Mouse (Mus musculus) liver, postnatal 0 days (tissue): ENCODE measurements at regions not wholly inside any gene's neighbourhood (a gene's known extent, or its start where the extent isn't known, plus 50 kb on each side); places are given as distances from the start of the nearest gene placed in this dataset.

Experiments used
- CTCF ChIP-seq: sonication (generic); IDR thresholded peaks from 2 replicates; pipeline ENCODE4 v1.5.1; 2016; ENCODE audit warnings: antibody characterized with exemption, low read depth
- EP300 ChIP-seq: IDR thresholded peaks from 2 replicates; pipeline ENCODE4 v1.6.1; 2016; ENCODE audit warnings: antibody characterized with exemption, low read depth, mild to moderate bottlenecking

GRCm38 (mm10) chr1:176660286-176660685 lies 153.6 kb downstream of the Cep170 start:
- TF ChIP-seq CTCF (no peak), EP300 (no peak)
